Mouse (Mus musculus) heart, embryonic 10.5 days (tissue): Measurements from ENCODE around the gene Tagln2. TPM values are rescaled to one million over a fixed set of nuclear protein-coding genes. Genes with fewer than 3 reads are reported as not detected.

Source experiments
- DNase-seq: peaks from one replicate; pipeline ENCODE4 v3.0.0-alpha.2; 2017; ENCODE audit warnings: low spot score
- H3K27ac ChIP-seq: fragments of 300-500 bp; sonication (generic); 2 replicates; pipeline ENCODE4 v1.5.1; 2016; ENCODE audit warnings: mild to moderate bottlenecking
- H3K27me3 ChIP-seq: fragments of 300-500 bp; sonication (generic); 2 replicates; pipeline ENCODE4 v1.6.1; 2016; ENCODE audit warnings: mild to moderate bottlenecking; ENCODE audit not compliant: poor library complexity, insufficient read depth, severe bottlenecking
- H3K36me3 ChIP-seq: fragments of 300-500 bp; sonication (generic); 2 replicates; pipeline ENCODE4 v1.6.1; 2016; ENCODE audit warnings: mild to moderate bottlenecking, moderate library complexity
- H3K4me1 ChIP-seq: fragments of 300-500 bp; sonication (generic); 2 replicates; pipeline ENCODE4 v1.6.1; 2016; ENCODE audit warnings: mild to moderate bottlenecking
- H3K4me3 ChIP-seq: fragments of 300-500 bp; sonication (generic); 2 replicates; pipeline ENCODE4 v1.5.1; 2016; ENCODE audit warnings: mild to moderate bottlenecking, moderate library complexity
- H3K9me3 ChIP-seq: fragments of 300-500 bp; sonication (generic); 2 replicates; pipeline ENCODE4 v1.6.1; 2016; ENCODE audit warnings: mild to moderate bottlenecking, moderate library complexity
- WGBS: fragments of 180-500 bp; shearing (Covaris S2); methylation state at CpG from one replicate; pipeline ENCODE4 v1.1.7; 2016; 5-methylcytosine and 5-hydroxymethylcytosine counted together
- polyA plus RNA-seq: library from polyadenylated mRNA; unstranded; fragments of >200 nt; fragmentation: Nextera tagmentation; extraction: Ambion mirVana; gene quantifications from 2 replicates; pipeline ENCODE4 v1.2.1, GENCODE M21; 2016

The Tagln2 gene
- polyA plus RNA-seq, 1 experiment from 2014 or later = 276 TPM

- 80% methylated on average over 11 of the region's 11 CpGs for WGBS
- H3K27me3 ChIP-seq = no peaks in the 10 kb centered on the region
- DNase-seq = peak; percentile 53
These were observed 31.5 kb upstream of the Tagln2 start for GRCm38 (mm10) chr1:172468301-172468877.

GRCm38 (mm10) chr1:172469373-172469772 is 30.5 kb upstream of the Tagln2 start:
- Histone ChIP-seq H3K4me1 (peaks cover 8% of the 10 kb centered on the region; the same call in 1 of the 2 replicates), H3K27ac (no peak overlapping the region), H3K4me3 (no peak overlapping the region), H3K36me3 (no peaks in the 10 kb centered on the region), H3K9me3 (no peaks in the 10 kb centered on the region), H3K27me3 (no peaks in the 10 kb centered on the region)
- WGBS = 71% methylated on average over 5 of the region's 5 CpGs
- DNase-seq = no peak

More at GRCm38 (mm10) chr1:172468301-172468877, 31.5 kb upstream of the Tagln2 start:
- Histone ChIP-seq H3K36me3 (no peaks in the 10 kb centered on the region), H3K27ac (no peak overlapping the region), H3K4me1 (peaks cover 14% of the 10 kb centered on the region; the same call in 1 of the 2 replicates), H3K4me3 (no peak overlapping the region), H3K9me3 (no peaks in the 10 kb centered on the region)

GRCm38 (mm10) chr1:172469810-172470448 is 29.9 kb upstream of the Tagln2 start:
- no peak overlapping the region for H3K27ac ChIP-seq
- H3K27me3 ChIP-seq = no peaks in the 10 kb centered on the region
- no peaks in the 10 kb centered on the region for H3K36me3 ChIP-seq
- WGBS = 52% methylated on average over 8 of the region's 8 CpGs
- no peaks in the 10 kb centered on the region for H3K9me3 ChIP-seq
- no peak overlapping the region for H3K4me3 ChIP-seq
- peaks cover 8% of the 10 kb centered on the region; the same call in 1 of the 2 replicates for H3K4me1 ChIP-seq
- peak; percentile 61 for DNase-seq

- Histone ChIP-seq H3K9me3 (no peaks in the 10 kb centered on the region), H3K27me3 (no peaks in the 10 kb centered on the region), H3K4me3 (no peak overlapping the region), H3K27ac (no peak overlapping the region), H3K36me3 (no peaks in the 10 kb centered on the region), H3K4me1 (peaks cover 13% of the 10 kb centered on the region; the same call in 1 of the 2 replicates)
- DNase-seq = no peak
These were observed 26.9 kb upstream of the Tagln2 start for GRCm38 (mm10) chr1:172472909-172473308.

DNA sequence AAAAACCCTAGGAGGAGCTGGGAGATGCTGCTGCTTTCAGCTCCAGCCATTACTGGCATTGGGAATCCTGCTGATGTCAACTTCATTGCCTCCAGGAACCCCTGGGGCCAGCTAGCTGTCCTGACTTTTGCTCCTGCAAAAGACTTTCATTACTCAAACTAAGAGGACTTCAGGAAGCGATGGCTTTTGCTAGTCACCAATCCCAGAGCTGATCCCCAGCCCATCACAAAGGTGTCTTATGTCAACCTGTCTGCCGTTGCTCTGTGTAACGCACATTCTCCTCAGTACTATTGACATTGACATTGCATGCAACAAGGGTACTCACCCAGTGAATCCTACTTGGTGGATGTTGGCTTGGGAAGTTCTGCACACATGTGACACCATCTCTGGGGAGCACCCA is 25.7 kb upstream of the Tagln2 start:
- no peak overlapping the region for H3K27ac ChIP-seq
- DNase-seq = peak; percentile 57
- H3K9me3 ChIP-seq = no peaks in the 10 kb centered on the region
- 0 out of 2 replicates have a peak, but pooled peaks cover 9% of the 10 kb centered on the region for H3K27me3 ChIP-seq
- no peaks in the 10 kb centered on the region for H3K36me3 ChIP-seq
- 71% methylated on average over 3 of the region's 3 CpGs for WGBS
- peaks cover 13% of the 10 kb centered on the region; the same call in 1 of the 2 replicates for H3K4me1 ChIP-seq
- H3K4me3 ChIP-seq = no peak overlapping the region

DNA sequence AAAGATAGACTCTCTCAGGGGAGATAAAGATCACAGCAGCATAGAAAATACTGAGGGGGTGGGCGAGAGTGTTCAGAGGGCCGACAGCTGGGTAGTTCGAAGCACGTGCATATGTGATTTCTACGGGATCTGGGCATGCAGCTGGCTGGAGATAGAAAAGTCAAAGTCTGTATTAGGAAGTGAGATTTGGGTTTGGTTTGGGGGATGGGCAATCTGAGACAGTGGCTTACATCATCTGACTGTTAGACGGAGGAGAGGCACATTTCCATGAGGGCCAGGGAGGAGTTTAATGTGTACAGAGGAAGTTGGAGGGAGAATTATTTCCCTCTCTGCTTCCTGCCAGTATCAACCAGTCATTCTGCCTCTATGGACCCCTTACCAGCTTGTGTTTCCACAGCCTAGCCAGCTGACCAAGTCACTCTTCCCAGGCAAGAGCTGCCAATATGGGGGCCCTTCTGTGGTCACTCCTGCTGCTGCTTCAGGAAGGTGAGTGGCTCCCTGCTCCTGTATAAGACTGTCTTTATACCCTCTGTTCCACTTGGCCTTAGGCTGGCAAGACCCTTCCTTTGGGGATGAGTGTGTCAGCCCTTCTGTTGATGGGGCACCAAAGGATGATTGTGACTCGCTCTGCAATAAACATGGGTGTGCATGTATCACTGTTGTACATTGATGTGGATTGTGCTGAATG is 24.6 kb upstream of the Tagln2 start, which contains the start of gene Slamf9:
Slamf9 (plus strand) TSS at position 305 of the 688 bp plus-strand sequence.
- peak; percentile 62 for DNase-seq
- no peaks in the 10 kb centered on the region for H3K9me3 ChIP-seq
- H3K27me3 ChIP-seq = 0 out of 2 replicates have a peak, but pooled peaks cover 10% of the 10 kb centered on the region
- H3K27ac ChIP-seq = no peak within 1 kb of the TSS
- no peak within 1 kb of the TSS for H3K4me3 ChIP-seq
- peaks cover 5% of the 10 kb centered on the region; the same call in 1 of the 2 replicates for H3K4me1 ChIP-seq
- H3K36me3 ChIP-seq = no peaks in the 10 kb centered on the region
- 66% methylated on average over 7 of the region's 7 CpGs for WGBS

- peak; percentile 61 for DNase-seq
- no peak overlapping the region for H3K4me3 ChIP-seq
- WGBS = 74% methylated on average over 5 of the region's 5 CpGs
These were observed 21.8 kb upstream of the Tagln2 start for GRCm38 (mm10) chr1:172478020-172478419.

DNA sequence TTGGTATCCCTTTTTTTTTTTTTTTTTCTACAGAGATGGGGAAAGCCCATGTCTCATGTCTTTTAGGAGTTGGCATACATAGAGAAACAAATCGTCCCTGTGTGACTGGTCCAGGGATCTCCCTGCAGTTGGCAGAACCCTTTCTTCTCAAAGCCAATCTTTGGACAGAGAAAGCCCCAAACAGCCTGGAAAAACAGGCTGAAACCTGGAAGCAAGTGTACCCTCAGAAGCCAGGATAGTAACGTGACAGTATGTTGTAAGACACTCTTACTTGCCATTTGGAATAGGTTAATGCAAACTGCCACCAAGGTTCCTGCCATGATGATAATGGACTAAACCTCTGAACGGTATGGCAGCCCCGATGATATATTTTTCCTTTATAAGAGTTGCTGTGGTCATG is 19.5 kb upstream of the Tagln2 start:
- H3K4me1 ChIP-seq = peaks cover 33% of the 10 kb centered on the region
- H3K9me3 ChIP-seq = no peaks in the 10 kb centered on the region
- no peak overlapping the region for H3K27ac ChIP-seq

More at GRCm38 (mm10) chr1:172478020-172478419, 21.8 kb upstream of the Tagln2 start:
- Histone ChIP-seq H3K9me3 (no peaks in the 10 kb centered on the region), H3K27ac (no peak overlapping the region), H3K27me3 (peaks cover 13% of the 10 kb centered on the region; the same call in 1 of the 2 replicates), H3K4me1 (peaks cover 18% of the 10 kb centered on the region), H3K36me3 (no peaks in the 10 kb centered on the region)

GRCm38 (mm10) chr1:172481111-172481510 is 18.7 kb upstream of the Tagln2 start:
- no peaks in the 10 kb centered on the region for H3K9me3 ChIP-seq
- peak overlapping the region; percentile 65 for H3K4me3 ChIP-seq
- DNase-seq = no peak
- 20% methylated on average over 13 of the region's 13 CpGs for WGBS
- peak overlapping the region; percentile 78 for H3K27ac ChIP-seq
- H3K36me3 ChIP-seq = peaks cover 10% of the 10 kb centered on the region; the same call in 1 of the 2 replicates
- peaks cover 37% of the 10 kb centered on the region for H3K4me1 ChIP-seq
- peaks cover 41% of the 10 kb centered on the region for H3K27me3 ChIP-seq

More for the DNA sequence above, 19.5 kb upstream of the Tagln2 start:
- H3K4me3 ChIP-seq = no peak overlapping the region
- peaks cover 34% of the 10 kb centered on the region for H3K27me3 ChIP-seq
- DNase-seq = no peak
- WGBS = 86% methylated on average over 4 of the region's 4 CpGs
- 0 out of 2 replicates have a peak, but pooled peaks cover 6% of the 10 kb centered on the region for H3K36me3 ChIP-seq

GRCm38 (mm10) chr1:172481540-172482280 is 18.1 kb upstream of the Tagln2 start, which contains the start of gene Igsf9:
Igsf9 (plus strand) TSS chr1:172481788.
- Histone ChIP-seq H3K27ac (peak within 1 kb of the TSS; percentile 78), H3K9me3 (no peaks in the 10 kb centered on the region), H3K4me1 (peaks cover 41% of the 10 kb centered on the region), H3K4me3 (peak within 1 kb of the TSS; percentile 65), H3K36me3 (peaks cover 13% of the 10 kb centered on the region), H3K27me3 (peaks cover 44% of the 10 kb centered on the region)
- DNase-seq = peak; percentile 96
- under 1% methylated on average over 38 of the region's 38 CpGs for WGBS

DNA sequence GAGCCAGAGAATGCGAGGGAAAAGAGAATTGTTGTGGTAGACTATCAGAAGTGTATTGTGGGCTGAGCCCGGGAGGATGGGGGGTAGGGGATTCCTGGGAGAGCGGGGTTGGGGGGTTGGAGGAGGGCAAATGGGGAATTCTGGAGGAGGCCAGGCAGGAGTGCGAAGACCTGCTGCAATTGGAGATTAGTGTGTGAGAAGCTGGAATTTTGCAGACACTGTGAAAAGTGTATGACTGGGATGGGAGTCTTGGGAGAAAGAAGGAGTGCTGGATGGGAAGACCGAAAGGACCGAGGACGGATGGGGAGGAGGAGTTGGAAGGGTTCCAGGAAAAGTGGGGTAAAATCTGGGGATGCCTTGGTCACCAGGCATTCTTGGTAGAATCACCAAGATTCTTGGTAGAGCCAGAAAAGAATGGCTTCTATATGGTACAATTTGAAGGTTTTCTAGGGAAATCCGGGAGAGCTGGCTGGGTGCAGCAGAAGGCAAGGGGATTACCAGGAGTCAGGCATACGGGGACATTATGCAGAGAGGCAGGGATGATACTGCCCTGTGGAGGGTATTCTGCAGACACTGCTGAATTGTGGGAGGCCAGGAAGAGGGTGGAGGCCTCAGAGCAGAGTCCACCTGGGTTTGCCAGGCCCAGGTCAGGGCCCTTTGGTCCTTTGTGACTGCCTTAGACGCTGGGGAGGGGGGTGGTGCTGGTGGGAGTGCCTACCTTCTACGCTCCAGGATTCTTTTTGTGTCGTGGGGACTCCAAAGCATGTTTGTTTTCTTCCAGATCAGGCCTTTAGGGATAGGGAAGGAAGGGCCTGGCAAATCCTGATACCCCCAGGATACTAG is 17.1 kb upstream of the Tagln2 start:
- DNase-seq = no peak
- H3K27ac ChIP-seq = peak overlapping the region; percentile 70
- WGBS = 6% methylated on average over 12 of the region's 12 CpGs
- peaks cover 41% of the 10 kb centered on the region for H3K4me1 ChIP-seq
- peaks cover 44% of the 10 kb centered on the region for H3K27me3 ChIP-seq
- no peaks in the 10 kb centered on the region for H3K9me3 ChIP-seq
- peak overlapping the region; percentile 65 for H3K4me3 ChIP-seq
- peaks cover 13% of the 10 kb centered on the region for H3K36me3 ChIP-seq

GRCm38 (mm10) chr1:172483361-172483660 is 16.5 kb upstream of the Tagln2 start:
- 15% methylated on average over 4 of the region's 4 CpGs for WGBS
- Histone ChIP-seq H3K27ac (peak overlapping the region; percentile 70; the same call in 1 of the 2 replicates), H3K36me3 (peaks cover 13% of the 10 kb centered on the region), H3K9me3 (no peaks in the 10 kb centered on the region), H3K27me3 (peaks cover 47% of the 10 kb centered on the region), H3K4me1 (peaks cover 41% of the 10 kb centered on the region), H3K4me3 (peak overlapping the region; percentile 65)
- no peak for DNase-seq
